Mouse (Mus musculus): Measurements from ENCODE around the gene Tmem255a. TPM values are rescaled to one million over a fixed set of nuclear protein-coding genes. Genes with fewer than 3 reads are reported as not detected.

Tmem255a gene
- total RNA-seq, 2 experiments from 2014 or later, result not detected

DNA sequence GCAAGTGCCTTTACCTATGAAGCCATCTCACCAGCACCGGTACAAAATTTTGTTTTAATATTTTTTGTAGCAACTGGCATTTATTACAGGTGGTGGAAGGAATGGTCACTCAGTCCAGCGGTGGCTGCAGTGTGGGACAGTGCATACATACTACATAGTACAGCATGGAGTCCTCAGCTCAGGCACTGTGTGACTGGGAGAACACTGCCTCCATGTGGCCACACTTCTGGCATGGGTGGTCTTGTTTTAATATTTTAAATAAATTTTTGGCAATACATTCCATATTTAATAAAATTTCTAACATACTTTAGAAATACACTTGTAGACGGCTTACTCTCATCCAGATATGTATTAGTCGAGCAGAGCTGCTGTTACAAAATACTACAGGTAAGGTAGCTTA is 85.6 kb downstream of the Tmem255a start:
- no peak for ATAC-seq (ENCODE audit: poor library complexity, severe bottlenecking)

DNA sequence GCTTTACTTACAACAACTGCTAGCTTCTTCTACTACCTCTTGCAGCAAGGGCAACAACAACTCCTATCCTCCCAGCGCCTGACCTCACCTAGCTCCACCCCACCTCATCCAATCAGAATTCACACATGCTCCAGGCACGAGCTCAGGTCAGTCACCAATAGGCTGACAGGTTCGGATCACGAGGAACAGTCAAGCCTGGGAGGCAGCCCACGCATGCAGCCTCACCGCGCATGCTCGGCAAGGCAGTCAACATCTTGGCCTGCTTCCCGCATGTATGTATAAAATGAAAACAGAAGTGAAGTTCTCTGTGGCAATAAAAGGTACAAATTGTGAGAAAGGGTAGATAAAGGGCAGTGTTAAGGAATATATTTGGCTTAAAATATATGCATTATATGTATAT is 86.2 kb downstream of the Tmem255a start:
- ATAC-seq (ENCODE audit: poor library complexity, severe bottlenecking), result no peak

DNA sequence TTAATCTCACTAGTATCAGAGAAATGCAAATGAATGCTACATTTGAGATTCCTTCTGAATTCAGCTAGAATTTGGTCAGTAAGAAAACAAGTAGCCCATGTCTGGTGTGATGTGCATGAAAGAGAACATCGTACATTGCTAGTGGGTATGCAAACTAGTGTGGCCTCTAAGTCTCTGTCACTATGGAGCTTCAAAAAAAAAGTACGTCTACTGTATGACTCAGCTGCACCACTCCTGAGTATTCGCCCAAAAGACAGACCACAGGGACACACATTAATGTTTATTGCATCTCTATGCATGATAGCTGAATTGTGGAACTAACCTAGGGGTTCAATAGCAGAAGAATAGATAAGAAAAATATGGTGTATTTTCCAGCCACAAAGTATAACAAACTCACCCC is 86.9 kb downstream of the Tmem255a start:
- no peak for ATAC-seq (ENCODE audit: poor library complexity, severe bottlenecking)

DNA sequence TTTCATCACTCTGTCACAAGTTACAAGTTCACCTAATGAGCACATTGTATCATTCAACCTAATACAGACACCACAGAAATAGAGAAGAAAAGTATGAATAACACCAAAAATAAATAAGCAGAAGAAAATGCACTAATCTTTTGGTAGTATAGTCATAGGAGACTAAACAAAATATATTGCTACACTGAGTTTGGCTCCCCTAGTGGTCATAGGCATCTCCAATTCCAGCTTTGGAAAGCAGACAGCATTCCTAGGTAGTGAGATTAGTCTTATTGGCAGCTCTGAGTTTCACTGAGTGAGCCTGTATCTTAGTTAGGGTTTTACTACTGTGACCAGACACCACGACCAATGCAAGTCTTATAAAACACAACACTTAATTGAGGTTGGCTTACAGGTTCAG is 93.1 kb downstream of the Tmem255a start:
- ATAC-seq (ENCODE audit: poor library complexity, severe bottlenecking), result no peak

Other genes starting within 250 kb of the Tmem255a start
- gene Btg1-ps1, start 233.6 kb downstream of the Tmem255a start, total RNA-seq (2015), result not detected in 2 replicates
- not detected in 2 replicates for gene Btg1-ps1, start 233.6 kb downstream of the Tmem255a start, total RNA-seq (2017)
- not detected in 2 replicates for gene Btg1-ps2, start 209.3 kb downstream of the Tmem255a start, total RNA-seq (2015)
- gene Btg1-ps2, start 209.3 kb downstream of the Tmem255a start, total RNA-seq (2017), result not detected in 2 replicates
- gene Rhox10, start 186.0 kb downstream of the Tmem255a start, total RNA-seq (2015), result not detected in 2 replicates
- not detected in 2 replicates for gene Rhox10, start 186.0 kb downstream of the Tmem255a start, total RNA-seq (2017)
- not detected in 2 replicates for gene Rhox11, start 167.3 kb downstream of the Tmem255a start, total RNA-seq (2015)
- not detected in 2 replicates for gene Rhox11, start 167.3 kb downstream of the Tmem255a start, total RNA-seq (2017)
- gene Rhox12, start 141.5 kb downstream of the Tmem255a start, total RNA-seq (2015), result not detected in 2 replicates
- not detected in 2 replicates for gene Rhox12, start 141.5 kb downstream of the Tmem255a start, total RNA-seq (2017)
- gene Rhox13, start 131.2 kb downstream of the Tmem255a start, total RNA-seq (2015), result not detected in 2 replicates
- not detected in 2 replicates for gene Rhox13, start 131.2 kb downstream of the Tmem255a start, total RNA-seq (2017)
- gene Zbtb33, start 62.6 kb downstream of the Tmem255a start, total RNA-seq (2015), result 29.1 and 32.1 TPM in 2 replicates
- 20.7 and 24.2 TPM in 2 replicates for gene Zbtb33, start 62.6 kb downstream of the Tmem255a start, total RNA-seq (2017)
- not detected in 2 replicates for gene Atp1b4, start 63.7 kb upstream of the Tmem255a start, total RNA-seq (2015)
- gene Atp1b4, start 63.7 kb upstream of the Tmem255a start, total RNA-seq (2017), result 0.04 TPM in 1 of 2 replicates, not detected in the other
- 464 and 491 TPM in 2 replicates for gene Lamp2, start 204.0 kb upstream of the Tmem255a start, total RNA-seq (2015)
- gene Lamp2, start 204.0 kb upstream of the Tmem255a start, total RNA-seq (2017), result 317 and 338 TPM in 2 replicates

Data from megakaryocyte, adult 5-6 weeks (primary cell).